In the genomic region with DNA sequence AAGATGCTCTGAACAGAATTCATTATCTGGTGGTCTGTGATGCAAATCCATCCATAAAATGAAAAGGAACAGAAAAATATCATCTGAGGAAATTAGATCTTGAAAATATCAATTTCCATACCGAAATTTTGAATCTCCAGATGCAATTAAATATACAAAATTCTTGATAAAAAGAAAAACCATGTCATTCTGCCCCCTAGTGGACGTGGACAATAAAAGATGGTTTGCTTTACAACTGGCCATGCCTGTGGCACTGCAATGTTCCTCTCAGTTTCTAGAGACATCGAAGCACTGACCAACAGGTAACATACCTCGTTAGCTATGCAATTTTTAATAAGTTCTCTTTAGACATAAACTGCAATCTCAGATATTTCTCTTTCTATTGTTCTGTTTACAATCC, we compare ENCODE assay signal across 12 mouse cellular contexts.
DNase-seq lines count a peak whose midpoint lies in the region; ATAC-seq and TF ChIP-seq lines count a peak whose summit lies in the region.
"Had no signal": no experiment of that assay in that cellular context is flagged by ENCODE, and none has a peak within 500 bp of the region (broad histone marks: within the 10 kb centered on the region; RNA-seq: fewer than 3 reads in every experiment).

No protein-coding gene starts in this region.

- H3K27me3 ChIP-seq in embryonic facial prominence, embryonic 11.5 days (ENCODE audit: control insufficient read depth, insufficient read depth, low read length): no peaks in the 10 kb centered on the region
- H3K27me3 ChIP-seq in embryonic facial prominence, embryonic 10.5 days (replicated peaks; ENCODE audit: low read depth, poor library complexity, severe bottlenecking): no peaks in the 10 kb centered on the region
- H3K27me3 ChIP-seq in lung, embryonic 14.5 days (ENCODE audit: insufficient read depth, low read length): no peaks in the 10 kb centered on the region
- H3K27me3 ChIP-seq: embryonic facial prominence, embryonic 12.5 days had no signal

- no peak overlapping the region for H3K27ac ChIP-seq in embryonic facial prominence, embryonic 11.5 days (replicated peaks; ENCODE audit: low read depth, low read length)
- H3K27ac ChIP-seq in embryonic facial prominence, embryonic 10.5 days (replicated peaks): no peak overlapping the region
- H3K27ac ChIP-seq in lung, embryonic 14.5 days (ENCODE audit: low read depth): no peak overlapping the region
- H3K27ac ChIP-seq: embryonic facial prominence, embryonic 12.5 days had no signal

- no peak overlapping the region for H3K4me3 ChIP-seq in embryonic facial prominence, embryonic 11.5 days (ENCODE audit: low read depth, low read length)
- H3K4me3 ChIP-seq in embryonic facial prominence, embryonic 10.5 days: no peak overlapping the region
- no peak overlapping the region for H3K4me3 ChIP-seq in lung, embryonic 14.5 days (ENCODE audit: low read depth, low read length)
- H3K4me3 ChIP-seq: embryonic facial prominence, embryonic 12.5 days had no signal

- 52% methylated on average over 4 of the region's 4 CpGs for WGBS in embryonic facial prominence, embryonic 11.5 days
- WGBS in embryonic facial prominence, embryonic 10.5 days: 49% methylated on average over 4 of the region's 4 CpGs
- 46% methylated on average over 4 of the region's 4 CpGs for WGBS in lung, embryonic 14.5 days

- DNase-seq in embryonic facial prominence, embryonic 11.5 days (ENCODE audit: low spot score): peak; percentile 61
- no peak for DNase-seq in embryonic facial prominence, embryonic 10.5 days (ENCODE audit: low spot score)
- DNase-seq in lung, embryonic 14.5 days: peak; percentile 54
- DNase-seq in lung, postnatal 36 days: no peak
- DNase-seq in NIH3T3 (ENCODE audit: low read depth): peak; percentile 67
- peak; percentile 4 for DNase-seq in embryo, embryonic 9.5 days (ENCODE audit: extremely low spot score)
- DNase-seq in spleen, postnatal 10 days (ENCODE audit: low spot score in 2 of 2): no peak
- DNase-seq: heart, adult 11 months; right cerebral cortex, adult 18-20 months had no signal

- peak; percentile 58 for TF ChIP-seq CTCF in lung, embryonic 14.5 days (IDR thresholded peaks at IDR 0.05; ENCODE audit: low read depth)

- no peak overlapping the region for H3K4me2 ChIP-seq in embryonic facial prominence, embryonic 11.5 days (ENCODE audit: low read depth, low read length)
- no peak overlapping the region for H3K4me2 ChIP-seq in lung, embryonic 14.5 days
- H3K4me2 ChIP-seq: embryonic facial prominence, embryonic 12.5 days had no signal

- no peaks in the 10 kb centered on the region for H3K4me1 ChIP-seq in embryonic facial prominence, embryonic 11.5 days (ENCODE audit: control insufficient read depth, insufficient read depth, low read length)
- H3K4me1 ChIP-seq in embryonic facial prominence, embryonic 10.5 days: no peaks in the 10 kb centered on the region
- no peaks in the 10 kb centered on the region for H3K4me1 ChIP-seq in lung, embryonic 14.5 days (ENCODE audit: insufficient read depth)
- H3K4me1 ChIP-seq: embryonic facial prominence, embryonic 12.5 days had no signal

- H3K36me3 ChIP-seq in embryonic facial prominence, embryonic 11.5 days (replicated peaks; ENCODE audit: control insufficient read depth, insufficient read depth, low read depth, low read length): no peaks in the 10 kb centered on the region
- H3K36me3 ChIP-seq in embryonic facial prominence, embryonic 10.5 days (replicated peaks): no peaks in the 10 kb centered on the region
- no peaks in the 10 kb centered on the region for H3K36me3 ChIP-seq in lung, embryonic 14.5 days (ENCODE audit: insufficient read depth)
- H3K36me3 ChIP-seq: embryonic facial prominence, embryonic 12.5 days; G1E had no signal

- no peak for ATAC-seq in embryonic facial prominence, embryonic 11.5 days (replicated peaks; ENCODE audit: insufficient number of reproducible peaks, low FRiP score, low TSS enrichment, low read depth)
- no peak for ATAC-seq in lung, embryonic 14.5 days (ENCODE audit: insufficient read depth)
- no peak for ATAC-seq in activated CD4-positive, CD25-positive, alpha-beta regulatory T cell, adult 4 months

- no peak overlapping the region for H3K9ac ChIP-seq in embryonic facial prominence, embryonic 11.5 days (replicated peaks; ENCODE audit: low read length)
- H3K9ac ChIP-seq in lung, embryonic 14.5 days: no peak overlapping the region
- H3K9ac ChIP-seq: embryonic facial prominence, embryonic 12.5 days had no signal

- H3K9me3 ChIP-seq in embryonic facial prominence, embryonic 11.5 days (replicated peaks; ENCODE audit: control insufficient read depth, low read length): no peaks in the 10 kb centered on the region
- H3K9me3 ChIP-seq in embryonic facial prominence, embryonic 10.5 days: no peaks in the 10 kb centered on the region
- no peaks in the 10 kb centered on the region for H3K9me3 ChIP-seq in lung, embryonic 14.5 days (ENCODE audit: low read depth, low read length)
- H3K9me3 ChIP-seq: embryonic facial prominence, embryonic 12.5 days had no signal

Comparison
In these comparisons a context has a peak if more than half of its experiments do, and no peak if none do; other contexts are left out.
1. DNase-seq: peak in embryonic facial prominence, embryonic 11.5 days (single experiment), lung, embryonic 14.5 days (single experiment), NIH3T3 (single experiment) and embryo, embryonic 9.5 days (single experiment); none in embryonic facial prominence, embryonic 10.5 days (single experiment), lung, postnatal 36 days (single experiment) and spleen, postnatal 10 days (0 of 2).